Mouse (Mus musculus): ENCODE measurements at regions not wholly inside any gene's neighbourhood (a gene's known extent, or its start where the extent isn't known, plus 50 kb on each side); places are given as distances from the start of the nearest gene placed in this dataset.

- Histone ChIP-seq H3K4me3 (ENCODE audit: insufficient read depth, poor library complexity, severe bottlenecking) (no peak overlapping the region), H3K36me3 (ENCODE audit: control insufficient read depth, insufficient read depth) (no peaks in the 10 kb centered on the region), H3ac (ENCODE audit: control insufficient read depth, insufficient read length, low read depth) (no peak overlapping the region), H3K27me3 (ENCODE audit: control insufficient read depth, insufficient read depth, insufficient read length) (no peaks in the 10 kb centered on the region), H3K79me3 (ENCODE audit: low read depth) (no peaks in the 10 kb centered on the region), H3K79me2 (ENCODE audit: control insufficient read depth, insufficient read depth) (no peaks in the 10 kb centered on the region)
- no peak for TF ChIP-seq MYOG (IDR thresholded peaks at IDR 0.05; ENCODE audit: control insufficient read depth, extremely low read depth, insufficient read length)
- TF ChIP-seq MYOD1 (IDR thresholded peaks at IDR 0.05; ENCODE audit: control insufficient read depth, insufficient read length, low read depth) = no peak
- no peak for TF ChIP-seq CTCF (IDR thresholded peaks at IDR 0.05; ENCODE audit: control insufficient read depth, insufficient read depth, insufficient read length)
- TF ChIP-seq USF1 (IDR thresholded peaks at IDR 0.05; ENCODE audit: low read depth) = no peak
- no peak for TF ChIP-seq CEBPB (IDR thresholded peaks at IDR 0.05; ENCODE audit: low read depth)
- no peak for TF ChIP-seq MAX (IDR thresholded peaks at IDR 0.05)
- no peak for TF ChIP-seq FOSL1 (IDR thresholded peaks at IDR 0.05; ENCODE audit: insufficient read depth, low read length, poor library complexity, severe bottlenecking)
Observed at GRCm38 (mm10) chr14:9492228-9492627, 826.2 kb upstream of the 4930452B06Rik start.

- no peaks in the 10 kb centered on the region for H3K79me2 ChIP-seq (ENCODE audit: control insufficient read depth, insufficient read depth)
- TF ChIP-seq MYOD1 (IDR thresholded peaks at IDR 0.05; ENCODE audit: control insufficient read depth, insufficient read length, low read depth) (no peak), MYOG (IDR thresholded peaks at IDR 0.05; ENCODE audit: control insufficient read depth, extremely low read depth, insufficient read length) (no peak), CTCF (IDR thresholded peaks at IDR 0.05; ENCODE audit: control insufficient read depth, insufficient read depth, insufficient read length) (no peak), CEBPB (IDR thresholded peaks at IDR 0.05; ENCODE audit: low read depth) (no peak), MAX (IDR thresholded peaks at IDR 0.05) (no peak), USF1 (IDR thresholded peaks at IDR 0.05; ENCODE audit: low read depth) (no peak), FOSL1 (IDR thresholded peaks at IDR 0.05; ENCODE audit: insufficient read depth, low read length, poor library complexity, severe bottlenecking) (no peak)
- H3ac ChIP-seq (ENCODE audit: control insufficient read depth, insufficient read length, low read depth) = no peak overlapping the region
- H3K27me3 ChIP-seq (ENCODE audit: control insufficient read depth, insufficient read depth, insufficient read length) = no peaks in the 10 kb centered on the region
- no peaks in the 10 kb centered on the region for H3K36me3 ChIP-seq (ENCODE audit: control insufficient read depth, insufficient read depth)
- no peak overlapping the region for H3K4me3 ChIP-seq (ENCODE audit: insufficient read depth, poor library complexity, severe bottlenecking)
- H3K79me3 ChIP-seq (ENCODE audit: low read depth) = no peaks in the 10 kb centered on the region
Observed at GRCm38 (mm10) chr14:9488585-9488984, 822.5 kb upstream of the 4930452B06Rik start.

DNA sequence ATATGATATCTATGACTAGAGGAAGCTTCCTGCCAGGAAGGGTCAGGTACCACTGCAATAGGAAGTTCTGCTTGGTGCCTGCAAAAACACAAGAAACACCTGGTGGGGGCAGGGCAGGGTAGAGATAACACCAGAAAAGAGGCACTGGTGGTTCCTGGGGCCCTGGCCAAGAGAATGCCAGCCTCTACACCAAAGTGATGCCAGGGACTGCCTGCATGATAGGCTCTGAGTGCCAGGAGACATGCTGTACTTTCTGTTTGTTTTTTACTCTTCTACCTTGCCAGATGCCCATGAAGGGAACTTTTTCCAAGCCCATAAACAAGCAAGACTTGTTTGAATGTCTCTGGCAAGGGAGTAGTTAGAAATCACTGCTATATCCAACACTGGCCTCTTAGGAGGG, 812.9 kb upstream of the 4930452B06Rik start:
- Histone ChIP-seq H3K36me3 (ENCODE audit: control insufficient read depth, insufficient read depth) (no peaks in the 10 kb centered on the region), H3K4me3 (ENCODE audit: insufficient read depth, poor library complexity, severe bottlenecking) (no peak overlapping the region), H3K79me3 (ENCODE audit: low read depth) (no peaks in the 10 kb centered on the region), H3K79me2 (ENCODE audit: control insufficient read depth, insufficient read depth) (no peaks in the 10 kb centered on the region), H3K27me3 (ENCODE audit: control insufficient read depth, insufficient read depth, insufficient read length) (no peaks in the 10 kb centered on the region), H3ac (ENCODE audit: control insufficient read depth, insufficient read length, low read depth) (no peak overlapping the region)
- TF ChIP-seq MYOD1 (IDR thresholded peaks at IDR 0.05; ENCODE audit: control insufficient read depth, insufficient read length, low read depth) (no peak), FOSL1 (IDR thresholded peaks at IDR 0.05; ENCODE audit: insufficient read depth, low read length, poor library complexity, severe bottlenecking) (no peak), CTCF (IDR thresholded peaks at IDR 0.05; ENCODE audit: control insufficient read depth, insufficient read depth, insufficient read length) (no peak), MAX (IDR thresholded peaks at IDR 0.05) (no peak), CEBPB (IDR thresholded peaks at IDR 0.05; ENCODE audit: low read depth) (no peak), USF1 (IDR thresholded peaks at IDR 0.05; ENCODE audit: low read depth) (no peak), MYOG (IDR thresholded peaks at IDR 0.05; ENCODE audit: control insufficient read depth, extremely low read depth, insufficient read length) (no peak)

DNA sequence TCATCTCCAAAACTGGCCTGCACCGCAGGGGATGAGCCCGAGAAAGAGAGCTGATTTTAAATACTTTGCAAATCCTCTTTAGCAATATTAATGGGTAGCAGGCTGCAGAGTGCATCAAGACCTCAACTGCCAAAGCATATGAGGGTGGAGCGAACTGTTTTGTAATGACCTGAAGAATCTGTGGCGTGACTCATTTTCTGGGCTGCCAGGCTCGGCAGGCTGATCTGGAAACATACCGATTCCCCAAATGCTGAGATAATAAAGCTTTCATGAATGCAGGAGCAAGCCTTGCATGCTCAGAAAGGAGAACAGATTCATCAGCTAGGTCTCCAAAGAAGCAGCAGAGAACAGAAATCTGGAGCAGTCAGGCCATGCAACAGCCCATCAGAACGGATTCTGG, 809.1 kb upstream of the 4930452B06Rik start:
- H3K4me3 ChIP-seq (ENCODE audit: insufficient read depth, poor library complexity, severe bottlenecking) = no peak overlapping the region
- H3K36me3 ChIP-seq (ENCODE audit: control insufficient read depth, insufficient read depth) = no peaks in the 10 kb centered on the region
- no peak for TF ChIP-seq CEBPB (IDR thresholded peaks at IDR 0.05; ENCODE audit: low read depth)
- TF ChIP-seq MAX (IDR thresholded peaks at IDR 0.05) = no peak
- no peak for TF ChIP-seq MYOG (IDR thresholded peaks at IDR 0.05; ENCODE audit: control insufficient read depth, extremely low read depth, insufficient read length)
- TF ChIP-seq CTCF (IDR thresholded peaks at IDR 0.05; ENCODE audit: control insufficient read depth, insufficient read depth, insufficient read length) = no peak
- TF ChIP-seq FOSL1 (IDR thresholded peaks at IDR 0.05; ENCODE audit: insufficient read depth, low read length, poor library complexity, severe bottlenecking) = no peak
- no peak for TF ChIP-seq MYOD1 (IDR thresholded peaks at IDR 0.05; ENCODE audit: control insufficient read depth, insufficient read length, low read depth)
- TF ChIP-seq USF1 (IDR thresholded peaks at IDR 0.05; ENCODE audit: low read depth) = no peak
- no peaks in the 10 kb centered on the region for H3K79me3 ChIP-seq (ENCODE audit: low read depth)
- H3K79me2 ChIP-seq (ENCODE audit: control insufficient read depth, insufficient read depth) = no peaks in the 10 kb centered on the region
- no peak overlapping the region for H3ac ChIP-seq (ENCODE audit: control insufficient read depth, insufficient read length, low read depth)
- no peaks in the 10 kb centered on the region for H3K27me3 ChIP-seq (ENCODE audit: control insufficient read depth, insufficient read depth, insufficient read length)

- no peak overlapping the region for H3ac ChIP-seq (ENCODE audit: control insufficient read depth, insufficient read length, low read depth)
- no peak overlapping the region for H3K4me3 ChIP-seq (ENCODE audit: insufficient read depth, poor library complexity, severe bottlenecking)
- TF ChIP-seq CTCF (IDR thresholded peaks at IDR 0.05; ENCODE audit: control insufficient read depth, insufficient read depth, insufficient read length) = no peak
- no peak for TF ChIP-seq FOSL1 (IDR thresholded peaks at IDR 0.05; ENCODE audit: insufficient read depth, low read length, poor library complexity, severe bottlenecking)
- TF ChIP-seq MYOD1 (IDR thresholded peaks at IDR 0.05; ENCODE audit: control insufficient read depth, insufficient read length, low read depth) = no peak
- no peak for TF ChIP-seq CEBPB (IDR thresholded peaks at IDR 0.05; ENCODE audit: low read depth)
- TF ChIP-seq USF1 (IDR thresholded peaks at IDR 0.05; ENCODE audit: low read depth) = no peak
- no peak for TF ChIP-seq MAX (IDR thresholded peaks at IDR 0.05)
- no peak for TF ChIP-seq MYOG (IDR thresholded peaks at IDR 0.05; ENCODE audit: control insufficient read depth, extremely low read depth, insufficient read length)
- no peaks in the 10 kb centered on the region for H3K27me3 ChIP-seq (ENCODE audit: control insufficient read depth, insufficient read depth, insufficient read length)
- no peaks in the 10 kb centered on the region for H3K79me3 ChIP-seq (ENCODE audit: low read depth)
- no peaks in the 10 kb centered on the region for H3K36me3 ChIP-seq (ENCODE audit: control insufficient read depth, insufficient read depth)
- no peaks in the 10 kb centered on the region for H3K79me2 ChIP-seq (ENCODE audit: control insufficient read depth, insufficient read depth)
Observed at GRCm38 (mm10) chr14:9469686-9470085, 803.6 kb upstream of the 4930452B06Rik start.

DNA sequence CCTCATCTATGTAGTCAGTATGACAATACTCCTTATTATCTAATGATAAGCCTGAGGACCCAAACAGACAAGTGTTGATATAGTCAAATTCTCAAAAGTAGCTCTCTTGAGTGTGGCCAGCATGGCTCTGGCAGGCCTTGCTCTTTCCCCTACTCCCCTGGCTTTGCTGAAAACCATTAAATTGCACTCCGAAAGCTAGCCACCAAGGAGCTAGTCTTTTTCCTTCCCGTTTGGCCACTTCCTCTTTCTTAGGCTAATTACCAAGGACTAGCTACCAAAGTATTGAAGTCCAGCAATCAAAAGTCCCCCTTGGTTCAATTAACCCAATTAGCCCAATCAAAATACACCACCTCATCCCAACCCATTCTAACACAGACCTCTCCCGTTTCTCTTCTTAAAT, 802.6 kb upstream of the 4930452B06Rik start:
- no peak overlapping the region for H3ac ChIP-seq (ENCODE audit: control insufficient read depth, insufficient read length, low read depth)
- TF ChIP-seq MAX (IDR thresholded peaks at IDR 0.05) = no peak
- TF ChIP-seq MYOG (IDR thresholded peaks at IDR 0.05; ENCODE audit: control insufficient read depth, extremely low read depth, insufficient read length) = no peak
- TF ChIP-seq FOSL1 (IDR thresholded peaks at IDR 0.05; ENCODE audit: insufficient read depth, low read length, poor library complexity, severe bottlenecking) = no peak
- TF ChIP-seq MYOD1 (IDR thresholded peaks at IDR 0.05; ENCODE audit: control insufficient read depth, insufficient read length, low read depth) = no peak
- no peaks in the 10 kb centered on the region for H3K36me3 ChIP-seq (ENCODE audit: control insufficient read depth, insufficient read depth)
- no peaks in the 10 kb centered on the region for H3K79me2 ChIP-seq (ENCODE audit: control insufficient read depth, insufficient read depth)
- no peaks in the 10 kb centered on the region for H3K79me3 ChIP-seq (ENCODE audit: low read depth)
- no peak overlapping the region for H3K4me3 ChIP-seq (ENCODE audit: insufficient read depth, poor library complexity, severe bottlenecking)
- no peaks in the 10 kb centered on the region for H3K27me3 ChIP-seq (ENCODE audit: control insufficient read depth, insufficient read depth, insufficient read length)
